Mouse (Mus musculus) right cerebral cortex, adult 18-20 months (tissue): Measurements from ENCODE around the gene Nedd8.

ENCODE experiments used
- DNase-seq: peaks from one replicate; pipeline ENCODE4 v3.0.0; 2022; ENCODE audit warnings: mixed read lengths

Nedd8 gene

DNA sequence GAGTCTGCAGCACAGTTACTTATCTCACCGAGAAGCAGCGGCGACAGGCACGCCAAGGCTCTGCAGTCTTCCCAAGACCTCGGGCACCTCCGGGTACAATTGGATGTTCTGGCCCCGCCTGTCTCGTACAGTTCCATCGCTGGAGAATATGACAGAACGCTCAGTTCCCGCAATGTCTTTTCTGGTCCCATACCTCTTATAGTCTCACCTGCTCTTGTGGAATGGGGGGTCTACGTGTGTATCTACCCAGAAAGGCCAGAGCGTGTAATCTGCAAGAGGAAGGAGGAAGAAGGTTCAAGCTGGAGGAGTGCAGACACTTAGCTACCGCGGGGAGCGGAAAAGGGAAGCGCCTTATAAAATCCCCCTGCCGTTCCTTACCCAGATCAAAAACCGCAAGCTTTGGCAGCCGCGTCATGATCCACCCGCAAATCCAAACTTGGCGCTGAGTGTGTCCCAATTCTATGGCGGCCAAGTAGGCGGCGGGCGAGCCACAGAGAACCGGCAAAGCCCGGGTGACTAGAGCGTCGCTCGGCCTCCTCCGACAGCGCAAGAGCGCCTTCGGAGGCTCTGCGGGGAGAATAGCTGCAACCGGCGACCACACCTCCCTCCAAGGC, 11.9 kb downstream of the Nedd8 start, which contains the start of gene Mdp1:
Gene Mdp1, minus strand, starts transcription at position 549 of the 614 bp plus-strand sequence.
- DNase-seq = peak; percentile 85

- no peak for DNase-seq
Measured at GRCm38 (mm10) chr14:55658011-55658410, 13.9 kb downstream of the Nedd8 start.

GRCm38 (mm10) chr14:55656935-55657334, 15.0 kb downstream of the Nedd8 start:
- DNase-seq = no peak

DNA sequence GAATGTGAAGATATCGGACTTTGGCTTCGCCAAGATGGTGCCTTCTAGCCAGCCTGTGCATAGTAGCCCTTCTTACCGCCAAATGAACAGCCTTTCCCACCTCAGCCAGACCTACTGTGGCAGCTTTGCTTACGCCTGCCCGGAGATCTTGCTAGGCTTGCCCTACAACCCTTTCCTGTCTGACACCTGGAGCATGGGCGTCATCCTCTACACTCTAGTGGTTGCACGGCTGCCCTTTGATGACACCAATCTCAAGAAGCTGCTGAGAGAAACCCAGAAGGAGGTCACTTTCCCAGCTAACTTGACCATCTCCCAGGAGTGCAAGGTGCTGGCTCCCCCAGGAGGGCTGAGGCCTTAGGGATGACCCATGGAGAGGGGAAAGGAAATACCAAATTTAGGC, 20.4 kb downstream of the Nedd8 start:
- DNase-seq = no peak

GRCm38 (mm10) chr14:55649884-55650283, 22.0 kb downstream of the Nedd8 start, which contains the start of gene Tssk4:
TSS of gene Tssk4 (plus strand) at chr14:55650184.
- DNase-seq = no peak

DNA sequence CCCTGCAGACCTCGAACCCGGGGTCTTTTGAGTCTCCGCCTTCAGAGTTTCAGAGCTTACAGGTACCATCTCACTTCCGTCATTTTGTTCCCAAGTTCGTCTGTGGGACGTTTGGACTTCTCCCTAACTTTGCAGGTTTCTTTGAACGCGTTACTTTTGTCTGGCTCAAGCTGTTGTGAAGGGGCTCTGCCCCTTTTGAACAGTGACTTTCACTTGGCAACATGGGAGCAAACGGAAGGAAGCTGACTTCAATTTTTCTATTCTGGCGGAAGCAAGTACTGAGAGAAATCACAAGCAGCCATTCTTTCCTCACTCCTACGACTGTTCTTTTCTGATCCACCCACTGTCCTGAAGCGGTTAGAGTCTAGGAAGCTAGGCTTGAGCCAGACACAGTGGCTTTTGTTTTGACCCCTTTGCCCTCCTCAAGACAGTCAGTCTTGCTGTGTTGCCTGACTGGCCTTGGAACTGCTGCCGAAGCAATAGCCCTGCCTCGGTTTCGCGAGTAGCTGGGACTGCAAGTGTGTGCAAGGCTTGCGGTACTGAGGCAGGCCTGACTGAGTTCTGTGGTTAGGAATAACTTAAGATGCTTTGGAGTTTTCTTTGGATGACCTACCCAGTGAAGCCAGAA, 27.5 kb downstream of the Nedd8 start:
- DNase-seq = no peak

DNA sequence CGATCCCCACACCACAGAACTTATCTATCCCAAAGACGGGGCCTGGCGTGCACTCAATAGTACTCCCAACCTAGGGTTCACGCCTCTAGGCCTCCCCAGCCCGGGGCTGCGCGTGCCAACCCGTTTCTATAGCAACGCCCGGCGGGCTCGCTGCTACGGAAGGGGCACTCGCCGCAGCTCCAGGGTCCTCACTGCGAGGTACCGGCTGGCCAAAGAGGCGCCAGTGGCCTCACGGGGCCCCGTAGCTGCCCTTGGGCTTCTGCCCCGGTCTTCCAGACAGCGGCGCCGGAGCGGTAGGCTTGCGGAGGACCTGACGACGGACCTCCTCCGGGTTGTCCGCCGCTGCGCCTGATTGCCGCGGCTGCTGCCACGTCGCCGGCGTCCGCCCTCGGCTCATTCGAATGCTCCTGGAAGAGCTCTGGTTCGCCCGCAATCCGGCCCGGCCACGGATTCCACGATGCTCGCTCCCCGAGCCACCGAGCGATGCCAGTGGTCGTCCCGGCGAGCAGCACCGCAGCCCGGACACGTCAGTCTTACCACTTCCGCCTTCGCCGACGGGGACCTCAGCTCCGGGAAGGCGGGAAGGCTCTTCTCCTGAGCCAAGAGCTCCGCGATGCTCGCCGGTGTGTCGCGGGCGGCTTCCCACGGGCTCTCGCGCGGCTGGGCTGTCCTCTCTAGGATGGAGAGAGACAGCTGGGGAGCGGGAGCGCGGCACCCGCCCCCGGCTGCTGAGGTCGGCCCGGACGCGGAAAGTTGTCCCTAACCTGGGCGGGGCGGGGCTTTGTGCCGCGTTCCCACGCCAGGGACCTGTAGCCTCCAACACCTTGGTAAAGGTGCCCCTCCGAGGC, 28.6 kb downstream of the Nedd8 start, which contains the start of gene Tm9sf1:
Gene Tm9sf1, minus strand, starts transcription at position 747 of the 848 bp plus-strand sequence.
- DNase-seq = peak; percentile 86

DNA sequence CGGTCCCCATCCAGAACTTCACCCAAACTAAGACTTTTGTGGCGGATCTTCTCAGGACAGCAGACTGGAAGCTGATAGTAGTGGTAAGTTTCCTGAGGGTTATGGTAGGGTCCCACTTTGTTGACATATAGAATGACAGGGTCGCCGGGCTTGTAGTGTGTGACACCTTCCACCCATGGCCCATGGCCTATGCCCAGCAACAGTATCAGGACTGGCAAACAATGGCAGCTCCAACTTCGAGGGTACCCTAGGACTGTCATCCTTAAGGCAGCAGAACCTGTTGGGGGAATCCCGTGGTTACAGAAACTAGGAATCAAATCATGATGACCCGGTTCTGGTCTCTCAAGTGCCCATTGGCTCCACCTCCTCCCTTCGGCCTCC, 29.3 kb downstream of the Nedd8 start:
- DNase-seq = no peak

- no peak for DNase-seq
Measured at GRCm38 (mm10) chr14:55641291-55641690, 30.6 kb downstream of the Nedd8 start.

DNA sequence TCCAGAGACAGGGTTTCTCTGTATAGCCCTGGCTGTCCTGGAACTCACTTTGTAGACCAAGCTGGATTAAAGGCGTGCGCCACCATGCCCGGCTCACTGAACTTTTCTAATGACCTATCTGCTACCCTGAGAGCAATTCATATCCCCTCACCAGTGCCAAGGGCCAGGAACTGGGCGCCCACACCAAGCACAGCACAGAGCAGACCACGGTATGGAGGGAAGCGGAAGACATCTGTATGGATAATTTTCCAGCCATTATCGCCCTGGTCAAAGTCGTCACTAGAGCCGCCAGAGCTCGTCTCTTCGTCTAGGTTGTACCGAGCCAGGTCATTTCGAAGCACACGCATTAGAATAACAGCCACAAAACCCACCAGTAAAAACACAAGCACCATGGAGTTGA, 31.1 kb downstream of the Nedd8 start:
- DNase-seq = no peak

DNA sequence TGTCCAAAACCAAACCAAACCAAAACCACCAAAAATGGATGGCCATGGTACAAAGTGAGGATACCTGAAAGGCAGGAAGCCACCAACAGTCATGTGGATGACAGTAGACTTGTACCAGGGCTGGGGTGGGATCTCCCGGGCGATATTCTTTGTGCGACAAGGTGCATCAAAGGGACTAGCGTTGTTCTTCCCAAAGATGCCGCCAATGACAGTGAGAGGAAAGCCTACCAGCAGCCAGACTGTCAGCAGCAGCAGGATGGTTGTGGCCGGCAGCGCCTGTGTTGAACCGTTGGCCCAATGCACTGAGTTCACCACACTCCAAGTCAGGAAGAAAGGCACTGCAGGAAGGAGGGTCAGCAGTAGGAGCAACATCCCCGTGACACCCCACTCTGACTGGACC, 34.1 kb downstream of the Nedd8 start, which contains the start of gene Gm49378:
Gene Gm49378, minus strand, starts transcription at position 101 of the 400 bp plus-strand sequence.
- DNase-seq = no peak

DNA sequence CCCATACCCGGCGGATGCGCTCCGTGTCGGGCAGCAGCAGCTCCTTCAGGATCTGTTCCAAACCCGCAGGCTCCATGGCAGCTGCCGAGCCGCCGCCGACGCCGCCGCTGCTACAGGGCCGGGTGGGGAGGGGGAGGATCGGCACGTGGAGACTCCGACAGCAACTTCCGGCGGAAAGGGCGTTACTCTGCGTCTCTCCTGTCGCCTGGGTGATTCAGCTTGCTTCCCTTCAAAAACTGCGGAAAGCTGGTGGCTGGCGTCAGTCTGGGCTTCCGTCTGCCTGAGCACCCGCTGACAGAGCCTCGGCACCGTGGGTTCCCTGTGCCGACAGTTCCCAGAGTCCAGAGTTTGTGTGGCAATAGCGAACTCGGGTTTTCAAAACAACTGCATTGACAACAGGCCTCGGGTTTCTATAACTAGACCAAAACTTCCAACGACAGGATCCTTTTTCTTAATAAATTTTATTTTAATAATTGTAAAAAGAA, 36.4 kb downstream of the Nedd8 start, which contains the start of gene Ipo4:
Gene Ipo4, minus strand, starts transcription at position 435 of the 485 bp plus-strand sequence.
- DNase-seq = peak; percentile 91

- DNase-seq = peak; percentile 25
Measured at GRCm38 (mm10) chr14:55634874-55635522, 36.9 kb downstream of the Nedd8 start.

- DNase-seq = no peak
Measured at GRCm38 (mm10) chr14:55629312-55629711, 42.6 kb downstream of the Nedd8 start.

DNA sequence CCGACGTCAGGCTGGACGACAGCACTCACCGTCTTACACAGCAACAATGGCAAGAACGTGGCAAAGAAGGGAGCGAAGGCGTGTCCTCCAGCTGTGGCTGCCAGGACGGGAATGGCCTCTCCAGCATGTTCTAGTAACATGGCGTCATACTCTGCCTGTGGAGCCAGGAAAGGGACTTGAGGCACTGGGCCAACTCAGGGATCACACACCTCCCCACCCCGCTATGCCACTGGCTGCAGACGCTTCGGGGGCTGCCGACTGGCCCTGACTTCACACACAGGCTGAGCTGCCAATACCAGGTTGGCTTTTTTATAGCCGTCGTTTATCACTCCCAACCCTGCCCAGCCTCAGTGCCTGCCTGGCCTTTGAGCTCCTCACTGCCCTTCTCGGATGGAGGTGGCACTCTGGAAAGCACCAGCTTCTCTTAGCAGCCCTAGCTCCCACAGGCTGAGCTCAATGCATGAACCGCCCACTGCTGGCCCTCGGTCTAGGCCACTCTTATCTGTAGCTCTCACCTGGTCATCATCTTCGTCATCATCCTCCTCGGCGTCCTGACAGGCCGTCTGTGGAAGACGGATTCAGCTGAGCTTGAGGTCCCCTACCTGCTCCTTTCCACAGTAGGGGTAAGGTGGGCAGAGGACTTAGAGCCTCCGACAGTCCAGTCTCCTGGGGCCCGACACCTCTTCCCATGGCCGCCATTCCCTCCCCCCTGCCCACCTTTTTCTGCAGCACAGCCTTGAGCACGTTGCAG, 43.7 kb downstream of the Nedd8 start:
- no peak for DNase-seq

DNA sequence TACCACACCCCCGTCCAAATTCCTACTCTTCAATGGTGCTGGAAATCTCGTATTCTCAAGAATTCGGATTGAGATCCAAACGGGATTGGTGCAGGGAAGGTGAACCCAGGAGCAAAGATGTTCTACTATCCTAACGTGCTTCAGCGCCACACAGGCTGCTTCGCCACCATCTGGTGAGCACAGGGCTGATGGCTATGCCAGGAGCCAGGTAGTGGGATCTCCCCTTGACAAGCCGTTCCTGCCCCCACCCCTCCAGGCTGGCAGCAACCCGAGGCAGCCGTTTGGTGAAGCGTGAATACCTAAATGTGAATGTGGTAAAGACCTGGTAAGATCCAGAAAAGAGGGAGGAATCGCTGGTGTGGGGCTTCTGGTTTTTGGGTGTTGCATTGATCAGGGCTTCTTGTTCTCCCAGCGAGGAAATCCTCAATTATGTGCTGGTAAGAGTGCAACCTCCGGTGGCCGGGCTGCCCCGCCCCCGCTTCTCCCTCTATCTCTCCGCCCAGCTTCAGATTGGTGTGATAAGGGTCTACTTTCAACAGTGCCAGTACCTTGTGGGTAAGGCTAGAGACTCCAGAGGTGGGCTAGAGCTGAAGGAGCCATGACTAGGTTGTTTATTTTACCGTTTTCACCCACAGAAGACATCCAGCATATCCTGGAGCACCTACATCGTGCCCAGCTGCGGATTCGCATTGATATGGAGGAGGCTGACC, 53.3 kb downstream of the Nedd8 start:
- no peak for DNase-seq

- DNase-seq = no peak
Measured at GRCm38 (mm10) chr14:55617822-55618221, 54.1 kb downstream of the Nedd8 start, which contains the start of gene Rec8. TSS of gene Rec8 (plus strand) at chr14:55618037.

DNA sequence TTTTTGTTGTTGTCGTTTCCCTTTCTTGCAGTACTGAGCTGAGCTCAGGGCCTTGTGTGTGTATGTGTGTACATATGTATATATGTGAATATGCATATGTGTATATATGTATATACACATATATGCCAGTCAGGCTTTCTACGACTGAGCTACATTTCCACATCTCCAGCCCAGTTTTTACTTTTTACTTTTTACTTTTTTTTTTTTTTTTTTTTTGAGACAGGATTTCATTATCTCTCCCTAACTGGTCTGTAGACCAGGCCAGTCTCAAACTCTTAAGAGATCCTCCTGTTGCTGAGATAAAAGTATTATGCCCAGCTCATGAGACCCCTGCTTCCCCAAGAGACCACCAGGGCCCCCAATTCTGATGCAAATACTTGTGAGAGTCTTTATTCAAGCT, 55.1 kb downstream of the Nedd8 start:
- DNase-seq = no peak

- DNase-seq = no peak
Measured at GRCm38 (mm10) chr14:55615876-55616275, 56.0 kb downstream of the Nedd8 start.

- DNase-seq = no peak
Measured at GRCm38 (mm10) chr14:55614565-55615178, 57.3 kb downstream of the Nedd8 start.

DNA sequence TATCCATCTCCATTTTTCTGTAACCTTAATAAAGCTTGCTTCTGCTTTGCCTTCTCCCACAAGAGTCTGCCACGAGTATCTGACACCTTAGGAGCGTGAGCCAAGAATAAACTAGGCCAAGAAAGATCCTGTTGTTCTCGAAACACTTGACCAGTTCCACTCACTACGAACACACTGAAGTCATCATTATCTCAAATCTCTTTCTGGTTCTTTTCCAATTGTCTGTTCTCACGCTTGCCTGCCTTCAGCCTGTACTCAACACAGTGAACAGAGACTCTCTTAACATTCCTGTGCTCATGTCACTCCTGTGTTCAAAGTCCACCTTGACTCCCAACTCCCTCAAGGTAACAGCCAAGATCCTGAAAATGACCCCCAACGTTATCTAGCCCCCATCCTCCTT, 58.6 kb downstream of the Nedd8 start:
- no peak for DNase-seq
